Comparison of ENCODE assay signal across 9 mouse cellular contexts in genomic region chr8:114773461-114774414, GRCm38 (mm10).
DNase-seq lines count a peak whose midpoint lies in the region; ATAC-seq and TF ChIP-seq lines count a peak whose summit lies in the region.
"Had no signal": no experiment of that assay in that cellular context is flagged by ENCODE, and none has a peak within 500 bp of the region (broad histone marks: within the 10 kb centered on the region; RNA-seq: fewer than 3 reads in every experiment).

No protein-coding gene starts in this region.

- peak overlapping the region; percentile 7; the same call in 1 of the 2 replicates for H3K4me2 ChIP-seq in neural tube, embryonic 13.5 days
- H3K4me2 ChIP-seq in forebrain, embryonic 13.5 days, result peak overlapping the region; percentile 14
- peak overlapping the region; percentile 47 for H3K4me2 ChIP-seq in heart, postnatal 0 days (ENCODE audit: low read depth, low read length)
- peak overlapping the region; percentile 38 for H3K4me2 ChIP-seq in lung, postnatal 0 days (replicated peaks; ENCODE audit: low read depth, low read length)

- no peak for TF ChIP-seq EP300 in heart, postnatal 0 days (IDR thresholded peaks at IDR 0.05; ENCODE audit: low read depth)
- TF ChIP-seq EP300 in lung, postnatal 0 days (IDR thresholded peaks at IDR 0.05), result no peak

- peaks cover 70% of the 10 kb centered on the region for H3K4me1 ChIP-seq in neural tube, embryonic 13.5 days (replicated peaks)
- H3K4me1 ChIP-seq in forebrain, embryonic 13.5 days, result peaks cover 24% of the 10 kb centered on the region
- H3K4me1 ChIP-seq in heart, postnatal 0 days (ENCODE audit: control insufficient read depth, insufficient read depth), result peaks cover 20% of the 10 kb centered on the region
- peaks cover 5% of the 10 kb centered on the region; the same call in 1 of the 2 replicates for H3K4me1 ChIP-seq in lung, postnatal 0 days (ENCODE audit: insufficient read depth, low read depth, low read length)

- ATAC-seq in neural tube, embryonic 13.5 days (ENCODE audit: low read depth), result peak; percentile 48
- peak; percentile 65 for ATAC-seq in forebrain, embryonic 13.5 days
- ATAC-seq in heart, postnatal 0 days (ENCODE audit: insufficient read depth, low read depth), result peak; percentile 80
- peak; percentile 76 for ATAC-seq in lung, postnatal 0 days
- ATAC-seq in activated CD4-positive, CD25-positive, alpha-beta regulatory T cell, adult 4 months, result no peak

- H3K36me3 ChIP-seq in neural tube, embryonic 13.5 days, result no peaks in the 10 kb centered on the region
- H3K36me3 ChIP-seq in forebrain, embryonic 13.5 days (ENCODE audit: poor library complexity, severe bottlenecking), result no peaks in the 10 kb centered on the region
- no peaks in the 10 kb centered on the region for H3K36me3 ChIP-seq in heart, postnatal 0 days (replicated peaks; ENCODE audit: control insufficient read depth, insufficient read depth, low read length)
- H3K36me3 ChIP-seq in lung, postnatal 0 days (ENCODE audit: insufficient read depth, low read length), result no peaks in the 10 kb centered on the region

- no peak for TF ChIP-seq CTCF in heart, postnatal 0 days (IDR thresholded peaks at IDR 0.05; ENCODE audit: low read depth)
- no peak for TF ChIP-seq CTCF in lung, postnatal 0 days (IDR thresholded peaks at IDR 0.05)

- no peaks in the 10 kb centered on the region for H3K9me3 ChIP-seq in neural tube, embryonic 13.5 days
- no peaks in the 10 kb centered on the region for H3K9me3 ChIP-seq in forebrain, embryonic 13.5 days (replicated peaks)
- no peaks in the 10 kb centered on the region for H3K9me3 ChIP-seq in heart, postnatal 0 days (replicated peaks; ENCODE audit: control insufficient read depth, low read length)
- H3K9me3 ChIP-seq in lung, postnatal 0 days (ENCODE audit: low read length), result no peaks in the 10 kb centered on the region

- H3K4me3 ChIP-seq in neural tube, embryonic 13.5 days, result no peak overlapping the region
- H3K4me3 ChIP-seq in forebrain, embryonic 13.5 days, result no peak overlapping the region
- H3K4me3 ChIP-seq in heart, postnatal 0 days (ENCODE audit: low read depth, low read length), result peak overlapping the region; percentile 5; the same call in 1 of the 2 replicates
- H3K4me3 ChIP-seq in lung, postnatal 0 days (ENCODE audit: low read depth, low read length), result no peak overlapping the region
- H3K4me3 ChIP-seq: erythroblast, embryonic 14.5 days had no signal

- WGBS in neural tube, embryonic 13.5 days, result 33% methylated on average over 23 of the region's 23 CpGs
- 33% methylated on average over 23 of the region's 23 CpGs for WGBS in forebrain, embryonic 13.5 days
- 9% methylated on average over 23 of the region's 23 CpGs for WGBS in heart, postnatal 0 days
- WGBS in lung, postnatal 0 days, result 12% methylated on average over 23 of the region's 23 CpGs

- DNase-seq in neural tube, embryonic 10.5 days (ENCODE audit: extremely low spot score, low spot score), result no peak
- DNase-seq in heart, postnatal 0 days (ENCODE audit: low spot score), result peak; percentile 81
- peak; percentile 81 to 86 for DNase-seq in kidney, postnatal 4 days
- peak; percentile 90 for DNase-seq in lung, postnatal 0 days (ENCODE audit: low spot score)
- DNase-seq in testis, postnatal 10 days (ENCODE audit: low spot score), result peak; percentile 80

- H3K9ac ChIP-seq in neural tube, embryonic 13.5 days, result peak overlapping the region; percentile 22; the same call in 1 of the 2 replicates
- H3K9ac ChIP-seq in forebrain, embryonic 13.5 days, result no peak overlapping the region
- no peak overlapping the region; the same call in 1 of the 2 replicates for H3K9ac ChIP-seq in heart, postnatal 0 days (replicated peaks; ENCODE audit: low read depth, low read length)
- H3K9ac ChIP-seq in lung, postnatal 0 days (replicated peaks; ENCODE audit: low read depth), result no peak overlapping the region

- H3K27ac ChIP-seq in neural tube, embryonic 13.5 days (replicated peaks), result 0 out of 2 replicates have a peak overlapping the region, but pooled peaks have one; percentile 42
- H3K27ac ChIP-seq in forebrain, embryonic 13.5 days, result no peak overlapping the region
- H3K27ac ChIP-seq in heart, postnatal 0 days (ENCODE audit: low read depth), result peak overlapping the region; percentile 66
- H3K27ac ChIP-seq in lung, postnatal 0 days (ENCODE audit: low read length), result peak overlapping the region; percentile 47

- no peaks in the 10 kb centered on the region for H3K27me3 ChIP-seq in neural tube, embryonic 13.5 days
- no peaks in the 10 kb centered on the region; the same call in 1 of the 2 replicates for H3K27me3 ChIP-seq in forebrain, embryonic 13.5 days
- no peaks in the 10 kb centered on the region for H3K27me3 ChIP-seq in heart, postnatal 0 days (ENCODE audit: control insufficient read depth, insufficient read depth, low read length)
- no peaks in the 10 kb centered on the region; the same call in 1 of the 2 replicates for H3K27me3 ChIP-seq in lung, postnatal 0 days (replicated peaks; ENCODE audit: insufficient read depth, low read length)
